Mouse (Mus musculus): ENCODE results near the gene Ankdd1a. TPM values are rescaled to one million over a fixed set of nuclear protein-coding genes. Genes with fewer than 3 reads are reported as not detected.

Ankdd1a gene
- 0.15 TPM in 1 of 2 replicates, not detected in the other for polyA plus RNA-seq (2021; fragmentation: Nextera tagmentation)
- long read RNA-seq, experiment 1, partial matches to known transcripts = 0 of 3 reads
- long read RNA-seq, experiment 1, other reads (novel, unspliced or antisense) = 1 of 3 reads
- long read RNA-seq, experiment 2, partial matches to known transcripts = 0 of 3 reads
- long read RNA-seq, experiment 2, other reads (novel, unspliced or antisense) = 3 of 3 reads

GRCm38 (mm10) chr9:65519807-65520504 is at the start of gene Ankdd1a:
Gene Ankdd1a, minus strand, starts transcription at chr9:65520193.

DNA sequence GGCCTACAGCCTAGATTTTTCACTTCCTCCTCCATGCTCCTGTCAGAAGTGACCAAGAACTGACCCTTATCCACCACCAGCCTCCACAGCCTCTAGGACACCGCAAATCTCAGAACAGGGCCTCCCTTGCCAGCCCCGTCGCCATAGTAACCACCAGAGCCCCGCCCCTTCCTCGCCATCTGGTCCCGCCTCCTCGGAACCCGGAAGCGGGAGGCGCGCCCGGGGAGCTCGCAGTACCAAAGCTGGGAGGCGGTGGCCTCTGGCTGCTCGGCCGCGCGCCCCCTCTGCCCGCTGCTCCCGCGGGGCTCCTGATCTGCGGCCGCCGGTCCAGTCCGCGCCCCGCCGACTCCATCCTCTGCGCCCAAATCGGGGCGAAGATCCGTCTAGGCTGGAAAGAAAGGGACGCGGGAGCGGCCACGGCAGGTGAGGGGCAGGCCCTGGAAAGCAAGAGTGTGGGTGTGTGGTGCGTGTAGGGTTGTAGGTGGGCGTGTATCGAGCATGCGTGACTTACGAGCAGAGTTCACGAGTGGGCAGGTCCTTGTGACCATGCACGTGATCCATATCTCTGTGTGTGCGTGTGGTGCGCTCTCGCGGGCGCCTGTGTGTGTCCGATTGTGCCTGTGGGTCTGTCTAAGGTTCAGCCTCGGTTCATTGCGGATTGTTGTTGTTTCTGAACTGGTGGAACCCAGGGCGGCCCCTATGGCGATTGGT is 59.1 kb downstream of the Ankdd1a start, which contains the start of gene Spg21:
Gene Spg21, plus strand, starts transcription at position 216 of the 711 bp plus-strand sequence.

Other genes with a start within 250 kb of the Ankdd1a start
- 17.1 and 25.0 TPM in 2 replicates for gene Clpx, start 225.9 kb downstream of the Ankdd1a start, polyA plus RNA-seq (2021; fragmentation: Nextera tagmentation)
- gene Pdcd7, start 174.1 kb downstream of the Ankdd1a start, polyA plus RNA-seq (2021; fragmentation: Nextera tagmentation) = 8.5 and 21.3 TPM in 2 replicates
- 0.18 TPM in 1 of 2 replicates, not detected in the other for gene Ubap1l, start 159.2 kb downstream of the Ankdd1a start, polyA plus RNA-seq (2021; fragmentation: Nextera tagmentation)
- gene Kbtbd13, start 128.5 kb downstream of the Ankdd1a start, polyA plus RNA-seq (2021; fragmentation: Nextera tagmentation) = 0.18 and 0.23 TPM in 2 replicates
- 1.6 and 2.5 TPM in 2 replicates for gene Rasl12, start 121.7 kb downstream of the Ankdd1a start, polyA plus RNA-seq (2021; fragmentation: Nextera tagmentation)
- gene Slc51b, start 97.2 kb downstream of the Ankdd1a start, polyA plus RNA-seq (2021; fragmentation: Nextera tagmentation) = not detected in 2 replicates
- gene Mtfmt, start 84.4 kb downstream of the Ankdd1a start, polyA plus RNA-seq (2021; fragmentation: Nextera tagmentation) = 9.8 and 10.9 TPM in 2 replicates
- gene Spg21, start 59.2 kb downstream of the Ankdd1a start, polyA plus RNA-seq (2021; fragmentation: Nextera tagmentation) = 37.2 and 47.8 TPM in 2 replicates
- gene Plekho2, start 59.8 kb upstream of the Ankdd1a start, polyA plus RNA-seq (2021; fragmentation: Nextera tagmentation) = 4.7 and 7.0 TPM in 2 replicates
- 0.14 and 0.18 TPM in 2 replicates for gene Pif1, start 67.0 kb upstream of the Ankdd1a start, polyA plus RNA-seq (2021; fragmentation: Nextera tagmentation)
- 1.8 and 3.2 TPM in 2 replicates for gene Rbpms2, start 109.5 kb upstream of the Ankdd1a start, polyA plus RNA-seq (2021; fragmentation: Nextera tagmentation)
- gene Oaz2, start 147.8 kb upstream of the Ankdd1a start, polyA plus RNA-seq (2021; fragmentation: Nextera tagmentation) = 260 and 293 TPM in 2 replicates